Mouse (Mus musculus) mouse embryonic stem cell (cell line): Measurements from ENCODE around the gene Rin1.

Experiments used
- in situ Hi-C, 2 experiments: fragments of 300-500 bp; cut with MboI; formaldehyde crosslinking; loops; 1 replicate in 1 of 2; 3 replicates in 1 of 2; pipeline ENCODE4 v1.14.3; 2019 to 2020; ENCODE audit warnings: low sequenced_read_pairs in 2 of 2, low pct_unique_long_range_greater_than_20kb in 1 of 2, mixed read lengths in 1 of 2; ENCODE audit not compliant: unreplicated experiment in 1 of 2

Rin1 gene

DNA sequence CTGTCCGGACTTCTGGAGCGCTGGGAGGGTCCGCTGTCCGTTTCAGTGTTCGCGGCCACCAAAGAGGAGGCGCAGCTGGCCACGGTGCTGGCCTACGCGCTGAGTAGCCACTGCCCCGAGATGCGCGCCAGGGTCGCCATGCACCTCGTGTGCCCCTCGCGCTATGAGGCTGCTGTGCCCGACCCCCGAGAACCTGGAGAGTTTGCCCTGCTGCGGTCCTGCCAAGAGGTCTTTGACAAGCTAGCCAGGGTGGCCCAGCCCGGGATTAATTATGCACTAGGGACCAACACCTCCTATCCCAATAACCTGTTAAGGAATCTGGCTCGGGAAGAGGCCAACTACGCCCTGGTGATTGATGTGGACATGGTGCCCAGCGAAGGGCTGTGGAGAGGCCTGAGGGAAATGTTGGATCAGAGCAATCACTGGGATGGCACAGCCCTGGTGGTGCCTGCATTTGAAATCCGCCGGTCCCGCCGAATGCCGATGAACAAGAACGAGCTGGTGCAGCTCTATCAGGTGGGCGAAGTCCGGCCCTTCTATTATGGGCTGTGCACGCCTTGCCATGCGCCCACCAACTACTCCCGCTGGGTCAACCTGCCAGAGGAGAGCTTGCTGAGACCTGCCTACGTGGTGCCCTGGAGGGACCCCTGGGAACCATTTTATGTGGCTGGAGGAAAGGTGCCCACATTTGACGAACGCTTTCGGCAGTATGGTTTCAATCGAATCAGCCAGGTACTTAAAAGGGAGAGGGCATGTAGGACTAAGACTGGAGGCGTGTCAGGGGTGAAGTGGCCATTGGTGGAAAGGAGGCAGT, 10.8 kb upstream of the Rin1 start:
- in situ Hi-C loops = no loop called here

DNA sequence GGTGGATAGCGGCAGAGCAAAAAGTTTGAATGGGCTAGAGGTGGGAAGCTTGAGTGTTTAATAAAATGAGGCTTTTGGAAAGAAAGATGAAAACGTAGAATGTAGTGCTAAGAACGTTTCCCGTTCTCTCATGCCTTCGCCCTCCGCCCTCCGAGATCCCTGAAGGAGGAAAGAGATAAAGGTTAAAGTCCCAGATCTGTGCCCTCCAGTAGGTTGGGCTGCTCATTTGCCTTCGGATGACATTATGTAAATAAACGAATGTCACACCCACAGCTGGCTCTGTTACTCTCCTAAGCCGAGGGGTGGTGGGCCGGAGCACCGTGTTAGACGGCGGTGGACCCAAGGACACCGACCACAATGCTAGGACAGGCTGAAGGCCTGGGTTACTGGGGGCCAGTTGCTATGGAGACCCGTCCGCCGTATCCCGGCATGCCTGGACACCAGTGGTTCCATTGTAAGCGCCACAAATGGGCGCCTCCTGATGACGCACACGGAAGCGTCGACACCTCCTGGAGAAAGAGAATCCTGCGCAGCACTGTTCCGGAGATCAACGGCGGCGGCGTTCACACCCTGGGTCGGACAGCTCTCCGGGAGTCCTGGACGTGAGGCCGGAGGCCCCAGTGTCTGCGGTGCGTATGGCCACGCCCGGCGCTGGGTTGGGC, 9.3 kb upstream of the Rin1 start, which contains the start of gene Brms1:
Gene Brms1 (plus strand): TSS at position 493 of the 662 bp plus-strand sequence.
- in situ Hi-C loops = no loop called here

DNA sequence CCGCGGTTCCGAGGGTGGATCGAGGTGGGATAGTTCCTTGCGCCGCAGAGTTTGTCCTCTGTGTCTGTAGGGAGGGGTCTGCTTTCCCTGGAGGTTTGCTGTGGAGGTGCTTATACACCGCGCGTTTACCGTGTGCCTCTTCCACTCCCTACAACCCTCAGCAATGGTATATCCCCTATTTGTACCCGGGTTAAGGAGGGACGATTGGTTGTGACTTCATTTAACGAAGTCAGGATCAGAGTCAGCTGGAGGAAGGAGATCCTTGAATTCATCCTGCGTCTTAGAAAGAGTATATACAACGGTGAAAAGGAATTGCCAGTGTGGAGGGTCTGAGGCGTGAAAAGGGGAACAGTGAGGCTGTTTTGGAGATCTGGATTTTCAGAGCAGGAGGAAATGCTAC, 8.7 kb upstream of the Rin1 start:
- in situ Hi-C loops = no loop called here

DNA sequence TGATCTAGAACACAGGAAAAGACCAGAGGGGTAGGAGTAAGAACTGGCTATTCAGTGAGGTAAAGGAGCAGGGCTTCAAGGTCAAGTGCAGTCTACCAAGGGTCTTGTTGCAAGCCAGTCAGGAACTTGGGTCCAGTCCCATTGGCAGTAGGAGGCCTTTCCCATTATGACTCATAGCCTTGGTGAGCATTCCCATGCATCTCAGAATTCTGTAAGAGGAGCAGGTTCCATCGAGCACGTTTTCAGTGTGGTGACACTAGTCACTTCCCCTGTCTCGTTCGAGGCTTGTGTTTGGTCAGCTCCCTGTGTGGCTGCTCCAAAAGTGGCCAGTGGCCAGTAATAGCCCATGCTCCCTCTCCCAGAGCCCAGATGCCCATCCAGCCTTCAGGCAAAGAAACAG, 4.8 kb upstream of the Rin1 start:
- in situ Hi-C loops = no loop called here

- in situ Hi-C loops = no loop called here
These were observed 1.9 kb upstream of the Rin1 start for GRCm38 (mm10) chr19:5048138-5049056.

GRCm38 (mm10) chr19:5049325-5049724, 956 bp upstream of the Rin1 start:
- in situ Hi-C loops = no loop called here

- in situ Hi-C loops = no loop called here
These were observed 750 bp downstream of the Rin1 start for GRCm38 (mm10) chr19:5051031-5051430.

DNA sequence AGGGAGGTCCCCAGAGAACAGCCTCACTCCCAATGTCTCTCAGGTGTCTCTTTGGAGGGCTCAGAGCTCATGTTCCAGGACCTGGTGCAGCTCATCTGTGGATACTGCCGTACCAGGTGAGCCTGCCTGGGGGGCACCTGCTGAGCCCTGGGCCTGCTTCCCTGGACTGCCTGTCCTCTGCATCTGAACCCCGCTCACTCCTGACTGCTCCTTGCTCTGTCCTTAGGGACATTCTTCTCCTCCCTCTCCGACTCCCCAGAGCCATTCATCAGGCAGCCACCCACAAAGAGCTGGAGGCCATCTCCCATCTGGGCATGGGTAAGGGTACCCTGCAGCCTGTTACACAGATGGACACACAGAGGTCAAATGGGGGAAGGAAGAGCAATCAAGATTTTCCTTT, 1.2 kb downstream of the Rin1 start:
- in situ Hi-C loops = no loop called here

GRCm38 (mm10) chr19:5052166-5052822, 2.0 kb downstream of the Rin1 start:
- in situ Hi-C loops = no loop called here

- in situ Hi-C loops = no loop called here
These were observed 2.6 kb downstream of the Rin1 start for GRCm38 (mm10) chr19:5052853-5053252.

GRCm38 (mm10) chr19:5053909-5054308, 3.6 kb downstream of the Rin1 start:
- in situ Hi-C loops = no loop called here

GRCm38 (mm10) chr19:5056251-5056650, 6.0 kb downstream of the Rin1 start:
- in situ Hi-C loops = no loop called here

GRCm38 (mm10) chr19:5057876-5058775, 7.8 kb downstream of the Rin1 start:
- in situ Hi-C loops = no loop called here

DNA sequence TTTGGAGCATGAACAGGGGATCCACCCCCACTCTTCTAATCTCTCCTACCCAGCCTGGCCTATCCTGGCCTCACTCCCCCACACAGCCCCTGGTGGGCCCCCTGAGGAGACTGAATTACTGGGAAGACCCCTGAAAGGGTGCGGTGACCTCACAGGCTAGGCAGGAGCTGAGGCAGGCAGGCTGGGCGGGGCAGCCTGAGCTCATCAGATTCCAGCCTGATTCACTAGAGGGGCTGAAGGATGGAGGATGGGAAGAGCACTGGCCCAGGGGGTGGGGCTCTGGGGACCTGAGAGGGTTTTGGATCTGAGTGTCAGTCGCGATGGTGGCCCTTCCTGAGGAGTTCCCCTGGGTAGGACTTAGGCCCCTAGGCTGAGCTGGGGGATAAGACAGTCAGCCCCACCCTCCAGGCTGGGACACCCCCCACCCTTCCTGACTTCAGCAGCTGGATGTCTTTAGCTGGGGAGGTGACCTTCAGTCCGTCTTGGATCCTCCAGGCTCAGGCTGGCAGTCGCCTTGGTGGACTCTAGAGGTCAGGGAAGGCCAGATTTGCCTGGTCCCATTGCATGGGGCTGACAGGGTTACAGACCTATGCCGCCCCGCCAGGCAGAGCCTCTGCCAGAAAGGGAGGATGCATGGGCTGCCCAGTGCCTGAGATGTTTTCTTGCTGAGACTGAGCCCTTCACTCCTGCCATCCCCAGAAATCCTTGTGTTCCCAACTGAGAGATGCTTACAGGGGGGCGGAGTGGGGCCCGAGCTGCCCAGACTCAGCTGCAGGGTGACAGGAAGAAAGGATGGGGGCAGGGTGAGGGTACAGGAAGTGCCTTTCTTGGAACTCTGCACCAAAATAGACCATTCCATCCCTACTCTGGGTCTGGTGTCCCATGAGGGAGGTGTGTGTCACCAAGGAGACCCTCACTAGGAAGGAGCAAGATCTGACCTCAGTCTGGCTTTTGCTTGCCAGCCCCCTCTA, 8.8 kb downstream of the Rin1 start:
- in situ Hi-C loops = no loop called here

GRCm38 (mm10) chr19:5060365-5061330, 10.4 kb downstream of the Rin1 start:
- in situ Hi-C loops = no loop called here

- in situ Hi-C loops = no loop called here
These were observed 11.8 kb downstream of the Rin1 start for GRCm38 (mm10) chr19:5062041-5062440.
